Mouse (Mus musculus): ENCODE results near the gene Gsk3a. TPM values are rescaled to one million over a fixed set of nuclear protein-coding genes. Genes with fewer than 3 reads are reported as not detected.

The Gsk3a gene
- polyA plus RNA-seq, 1 experiment from 2014 or later = 4.0 TPM

- under 1% methylated on average over 58 of the region's 81 CpGs for WGBS
- Histone ChIP-seq H3K9ac (ENCODE audit: low read depth, low read length) (peak within 1 kb of the TSS; percentile 95), H3K4me1 (ENCODE audit: control insufficient read depth, insufficient read depth, low read length) (peaks cover 30% of the 10 kb centered on the region), H3K4me2 (ENCODE audit: low read depth, low read length) (peak within 1 kb of the TSS; percentile 90), H3K4me3 (ENCODE audit: low read length) (peak within 1 kb of the TSS; percentile 91), H3K27ac (ENCODE audit: low read length) (peak within 1 kb of the TSS; percentile 98), H3K27me3 (replicated peaks; ENCODE audit: control insufficient read depth, insufficient read depth, low read length) (no peaks in the 10 kb centered on the region), H3K36me3 (ENCODE audit: control insufficient read depth, insufficient read depth, low read length) (0 out of 2 replicates have a peak, but pooled peaks cover 2% of the 10 kb centered on the region), H3K9me3 (ENCODE audit: control insufficient read depth, low read length) (no peaks in the 10 kb centered on the region)
- peak; percentile 79 for ATAC-seq
Observed at GRCm38 (mm10) chr7:25250141-25250972, 12.7 kb upstream of the Gsk3a start, which contains the start of gene Erf. Gene Erf, minus strand, starts transcription at chr7:25250761.

GRCm38 (mm10) chr7:25249314-25250140 lies 11.9 kb upstream of the Gsk3a start:
- H3K4me1 ChIP-seq (ENCODE audit: control insufficient read depth, insufficient read depth, low read length) = peaks cover 32% of the 10 kb centered on the region
- peaks cover 3% of the 10 kb centered on the region; the same call in 1 of the 2 replicates for H3K36me3 ChIP-seq (ENCODE audit: control insufficient read depth, insufficient read depth, low read length)
- peak overlapping the region; percentile 91 for H3K4me3 ChIP-seq (ENCODE audit: low read length)
- H3K27ac ChIP-seq (ENCODE audit: low read length) = peak overlapping the region; percentile 98
- peak; percentile 67 for ATAC-seq
- no peaks in the 10 kb centered on the region for H3K9me3 ChIP-seq (ENCODE audit: control insufficient read depth, low read length)
- 0% methylated on average over 46 of the region's 73 CpGs for WGBS
- peak overlapping the region; percentile 95 for H3K9ac ChIP-seq (ENCODE audit: low read depth, low read length)
- H3K4me2 ChIP-seq (ENCODE audit: low read depth, low read length) = peak overlapping the region; percentile 90
- no peaks in the 10 kb centered on the region for H3K27me3 ChIP-seq (replicated peaks; ENCODE audit: control insufficient read depth, insufficient read depth, low read length)

GRCm38 (mm10) chr7:25248846-25249313 lies 11.2 kb upstream of the Gsk3a start:
- Histone ChIP-seq H3K9ac (ENCODE audit: low read depth, low read length) (peak overlapping the region; percentile 95), H3K4me1 (ENCODE audit: control insufficient read depth, insufficient read depth, low read length) (peaks cover 32% of the 10 kb centered on the region), H3K4me2 (ENCODE audit: low read depth, low read length) (peak overlapping the region; percentile 90), H3K27me3 (replicated peaks; ENCODE audit: control insufficient read depth, insufficient read depth, low read length) (no peaks in the 10 kb centered on the region), H3K4me3 (ENCODE audit: low read length) (peak overlapping the region; percentile 91), H3K9me3 (ENCODE audit: control insufficient read depth, low read length) (no peaks in the 10 kb centered on the region), H3K27ac (ENCODE audit: low read length) (peak overlapping the region; percentile 98), H3K36me3 (ENCODE audit: control insufficient read depth, insufficient read depth, low read length) (peaks cover 8% of the 10 kb centered on the region; the same call in 1 of the 2 replicates)
- 1% methylated on average over 25 of the region's 25 CpGs for WGBS
- ATAC-seq = peak; percentile 12; the same call in 1 of the 2 replicates

GRCm38 (mm10) chr7:25248018-25248647 lies 10.5 kb upstream of the Gsk3a start:
- H3K27ac ChIP-seq (ENCODE audit: low read length) = peak overlapping the region; percentile 98
- no peaks in the 10 kb centered on the region for H3K27me3 ChIP-seq (replicated peaks; ENCODE audit: control insufficient read depth, insufficient read depth, low read length)
- H3K36me3 ChIP-seq (ENCODE audit: control insufficient read depth, insufficient read depth, low read length) = peaks cover 11% of the 10 kb centered on the region; the same call in 1 of the 2 replicates
- peak overlapping the region; percentile 90 for H3K4me2 ChIP-seq (ENCODE audit: low read depth, low read length)
- peak overlapping the region; percentile 95 for H3K9ac ChIP-seq (ENCODE audit: low read depth, low read length)
- no peaks in the 10 kb centered on the region for H3K9me3 ChIP-seq (ENCODE audit: control insufficient read depth, low read length)
- 2% methylated on average over 18 of the region's 18 CpGs for WGBS
- H3K4me3 ChIP-seq (ENCODE audit: low read length) = peak overlapping the region; percentile 91
- peaks cover 32% of the 10 kb centered on the region for H3K4me1 ChIP-seq (ENCODE audit: control insufficient read depth, insufficient read depth, low read length)
- ATAC-seq = peak; percentile 4; the same call in 1 of the 2 replicates

- peak overlapping the region; percentile 95 for H3K9ac ChIP-seq (ENCODE audit: low read depth, low read length)
- no peaks in the 10 kb centered on the region for H3K27me3 ChIP-seq (replicated peaks; ENCODE audit: control insufficient read depth, insufficient read depth, low read length)
- peaks cover 14% of the 10 kb centered on the region; the same call in 1 of the 2 replicates for H3K36me3 ChIP-seq (ENCODE audit: control insufficient read depth, insufficient read depth, low read length)
- 9% methylated on average over 3 of the region's 3 CpGs for WGBS
- peak overlapping the region; percentile 90 for H3K4me2 ChIP-seq (ENCODE audit: low read depth, low read length)
- peak overlapping the region; percentile 98 for H3K27ac ChIP-seq (ENCODE audit: low read length)
- H3K4me1 ChIP-seq (ENCODE audit: control insufficient read depth, insufficient read depth, low read length) = peaks cover 32% of the 10 kb centered on the region
- no peaks in the 10 kb centered on the region for H3K9me3 ChIP-seq (ENCODE audit: control insufficient read depth, low read length)
- ATAC-seq = no peak
- H3K4me3 ChIP-seq (ENCODE audit: low read length) = peak overlapping the region; percentile 91
Observed at GRCm38 (mm10) chr7:25247498-25247897, 9.8 kb upstream of the Gsk3a start.

GRCm38 (mm10) chr7:25246759-25247137 lies 9.1 kb upstream of the Gsk3a start:
- H3K4me1 ChIP-seq (ENCODE audit: control insufficient read depth, insufficient read depth, low read length) = peaks cover 32% of the 10 kb centered on the region
- no peaks in the 10 kb centered on the region for H3K9me3 ChIP-seq (ENCODE audit: control insufficient read depth, low read length)
- peak overlapping the region; percentile 60 for H3K27ac ChIP-seq (ENCODE audit: low read length)
- H3K27me3 ChIP-seq (replicated peaks; ENCODE audit: control insufficient read depth, insufficient read depth, low read length) = no peaks in the 10 kb centered on the region
- WGBS = 39% methylated on average over 4 of the region's 4 CpGs
- H3K36me3 ChIP-seq (ENCODE audit: control insufficient read depth, insufficient read depth, low read length) = peaks cover 14% of the 10 kb centered on the region; the same call in 1 of the 2 replicates
- peak overlapping the region; percentile 95 for H3K9ac ChIP-seq (ENCODE audit: low read depth, low read length)
- ATAC-seq = no peak
- peak overlapping the region; percentile 90 for H3K4me2 ChIP-seq (ENCODE audit: low read depth, low read length)
- peak overlapping the region; percentile 91 for H3K4me3 ChIP-seq (ENCODE audit: low read length)

GRCm38 (mm10) chr7:25246079-25246758 lies 8.6 kb upstream of the Gsk3a start:
- Histone ChIP-seq H3K4me2 (ENCODE audit: low read depth, low read length) (peak overlapping the region; percentile 90), H3K4me3 (ENCODE audit: low read length) (0 out of 2 replicates have a peak overlapping the region, but pooled peaks have one; percentile 6), H3K36me3 (ENCODE audit: control insufficient read depth, insufficient read depth, low read length) (peaks cover 14% of the 10 kb centered on the region; the same call in 1 of the 2 replicates), H3K9ac (ENCODE audit: low read depth, low read length) (peak overlapping the region; percentile 95), H3K27me3 (replicated peaks; ENCODE audit: control insufficient read depth, insufficient read depth, low read length) (no peaks in the 10 kb centered on the region), H3K27ac (ENCODE audit: low read length) (peak overlapping the region; percentile 60), H3K9me3 (ENCODE audit: control insufficient read depth, low read length) (no peaks in the 10 kb centered on the region), H3K4me1 (ENCODE audit: control insufficient read depth, insufficient read depth, low read length) (peaks cover 37% of the 10 kb centered on the region)
- WGBS = 60% methylated on average over 20 of the region's 20 CpGs
- ATAC-seq = no peak

- no peak overlapping the region for H3K9ac ChIP-seq (ENCODE audit: low read depth, low read length)
- WGBS = 87% methylated on average over 30 of the region's 30 CpGs
Observed at GRCm38 (mm10) chr7:25244562-25245369, 7.1 kb upstream of the Gsk3a start.

More at GRCm38 (mm10) chr7:25244562-25245369, 7.1 kb upstream of the Gsk3a start:
- Histone ChIP-seq H3K4me2 (ENCODE audit: low read depth, low read length) (no peak overlapping the region), H3K27ac (ENCODE audit: low read length) (no peak overlapping the region), H3K4me1 (ENCODE audit: control insufficient read depth, insufficient read depth, low read length) (peaks cover 39% of the 10 kb centered on the region), H3K9me3 (ENCODE audit: control insufficient read depth, low read length) (no peaks in the 10 kb centered on the region), H3K4me3 (ENCODE audit: low read length) (no peak overlapping the region), H3K27me3 (replicated peaks; ENCODE audit: control insufficient read depth, insufficient read depth, low read length) (no peaks in the 10 kb centered on the region), H3K36me3 (ENCODE audit: control insufficient read depth, insufficient read depth, low read length) (peaks cover 14% of the 10 kb centered on the region; the same call in 1 of the 2 replicates)
- no peak for ATAC-seq

Data from intestine, embryonic 16.5 days (tissue).